Mouse (Mus musculus) myocyte (in vitro differentiated cells): ENCODE data around the gene Tsc1.

ENCODE experiments used
- CEBPB ChIP-seq: IDR thresholded peaks from 2 replicates; pipeline ENCODE4 v1.6.1; 2011; ENCODE audit warnings: mild to moderate bottlenecking, moderate library complexity; ENCODE audit not compliant: poor library complexity, insufficient read depth, severe bottlenecking
- E2F4 ChIP-seq: IDR thresholded peaks from one replicate; pipeline ENCODE4 v1.6.1; 2011; ENCODE audit warnings: mild to moderate bottlenecking, control low read depth, moderate library complexity; ENCODE audit not compliant: insufficient read depth
- MAX ChIP-seq: IDR thresholded peaks from one replicate; pipeline ENCODE4 v1.6.1; 2011; ENCODE audit warnings: low read depth, mild to moderate bottlenecking, control low read depth
- MYOD1 ChIP-seq, 3 experiments: IDR thresholded peaks; one replicate each; pipeline ENCODE4 v1.6.1; 2011; ENCODE audit warnings: control low read depth in 2 of 3, low read depth in 2 of 3, mild to moderate bottlenecking in 2 of 3, moderate library complexity in 1 of 3; ENCODE audit not compliant: insufficient read length in 2 of 3, control insufficient read depth in 1 of 3
- MYOG ChIP-seq, 3 experiments: IDR thresholded peaks; one replicate each; pipeline ENCODE4 v1.6.1; 2011; ENCODE audit warnings: control low read depth in 2 of 3, low read depth in 2 of 3, mild to moderate bottlenecking in 2 of 3; ENCODE audit not compliant: insufficient read length in 2 of 3, control insufficient read depth in 1 of 3, insufficient read depth in 1 of 3
- POLR2A ChIP-seq: IDR thresholded peaks from one replicate; pipeline ENCODE4 v1.6.1; 2011; ENCODE audit warnings: low read depth, mild to moderate bottlenecking, control low read depth, moderate library complexity; ENCODE audit not compliant: insufficient read length
- POLR2AphosphoS2 ChIP-seq: IDR thresholded peaks from one replicate; pipeline ENCODE4 v1.6.1; 2011; ENCODE audit warnings: low read depth, control low read depth; ENCODE audit not compliant: insufficient read length
- REST ChIP-seq: IDR thresholded peaks from one replicate; pipeline ENCODE4 v1.6.1; 2011; ENCODE audit warnings: mild to moderate bottlenecking, control low read depth, moderate library complexity; ENCODE audit not compliant: insufficient read depth, insufficient read length
- TCF12 ChIP-seq: IDR thresholded peaks from one replicate; pipeline ENCODE4 v1.6.1; 2011; ENCODE audit warnings: mild to moderate bottlenecking, control low read depth; ENCODE audit not compliant: poor library complexity, insufficient read depth, severe bottlenecking
- TCF3 ChIP-seq: IDR thresholded peaks from one replicate; pipeline ENCODE4 v1.6.1; 2011; ENCODE audit warnings: low read depth, control low read depth; ENCODE audit not compliant: insufficient read length
- USF1 ChIP-seq: IDR thresholded peaks from one replicate; pipeline ENCODE4 v1.6.1; 2011; ENCODE audit warnings: low read depth, mild to moderate bottlenecking, control low read depth, moderate library complexity

- TF ChIP-seq POLR2AphosphoS2 (no peak), USF1 (no peak), MAX (no peak), MYOG (IDR thresholded peaks at IDR 0.05; ENCODE audit: control insufficient read depth in 1 of 3, insufficient read depth in 1 of 3, insufficient read length in 2 of 3, low read depth in 2 of 3) (no peak), POLR2A (no peak), E2F4 (no peak), TCF12 (no peak), REST (no peak), MYOD1 (IDR thresholded peaks at IDR 0.05; ENCODE audit: control insufficient read depth in 1 of 3, insufficient read length in 2 of 3, low read depth in 2 of 3) (no peak), CEBPB (no peak), TCF3 (no peak)
These were observed 39.1 kb upstream of the Tsc1 start for GRCm38 (mm10) chr2:28601720-28602590.
